Mouse (Mus musculus) gastrocnemius, adult 18-20 months (tissue): ENCODE data around the gene Ndufa5. TPM values are rescaled to one million over a fixed set of nuclear protein-coding genes. Genes with fewer than 3 reads are reported as not detected.

Source experiments
- DNase-seq: peaks from one replicate; pipeline ENCODE4 v3.0.0; 2021; ENCODE audit warnings: low spot score
- long read RNA-seq, 2 experiments: library from polyadenylated mRNA; stranded (forward); transcript quantifications; one replicate each; pipeline ENCODE4 v2.0.0; 2021
- total RNA-seq, 2 experiments: library from RNA; stranded (reverse); gene quantifications; 2 replicates each; pipeline ENCODE4 v1.2.3; 2021

Ndufa5 gene
- 100 to 1,000 TPM; 639 to 641 TPM for total RNA-seq
- long read RNA-seq, experiment 1, transcript Ndufa5-201 (5 exons, 875 nt), result major isoform, 455 of 602 reads
- long read RNA-seq, experiment 1, transcript Ndufa5-202 (4 exons, 315 nt), result minor isoform, 51 of 602 reads
- long read RNA-seq, experiment 1, partial matches to known transcripts, result 86 of 602 reads
- long read RNA-seq, experiment 1, other reads (novel, unspliced or antisense), result 9 of 602 reads
- long read RNA-seq, experiment 2, transcript Ndufa5-202 (4 exons, 315 nt), result minor isoform, 39 of 461 reads
- long read RNA-seq, experiment 2, transcript Ndufa5-201 (5 exons, 875 nt), result major isoform, 344 of 461 reads
- long read RNA-seq, experiment 2, partial matches to known transcripts, result 65 of 461 reads
- long read RNA-seq, experiment 2, other reads (novel, unspliced or antisense), result 9 of 461 reads

- DNase-seq, result peak; percentile 92
Measured at GRCm38 (mm10) chr6:24527155-24528063, at the start of gene Ndufa5. Gene Ndufa5 (minus strand): TSS chr6:24528013.

DNA sequence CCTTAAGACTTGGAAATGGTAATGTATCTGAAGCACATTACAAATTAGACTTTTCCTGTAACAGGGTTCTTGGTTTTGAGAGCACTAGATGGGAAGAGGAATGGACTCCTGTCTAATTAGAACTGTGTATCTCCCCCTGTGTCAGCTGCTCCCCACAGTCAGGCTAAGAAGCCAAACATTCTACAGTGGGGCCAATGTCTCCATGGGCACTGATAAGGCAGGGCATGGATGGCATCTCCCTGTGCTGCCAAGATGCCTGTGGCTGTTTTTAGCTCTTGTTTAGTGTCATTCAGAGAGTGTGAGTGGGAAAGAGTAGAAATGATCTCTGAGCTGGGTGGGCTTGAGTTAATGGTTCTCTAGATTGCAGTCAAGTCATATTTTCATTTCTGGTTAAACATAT is 45.5 kb upstream of the Ndufa5 start:
- DNase-seq, result no peak

DNA sequence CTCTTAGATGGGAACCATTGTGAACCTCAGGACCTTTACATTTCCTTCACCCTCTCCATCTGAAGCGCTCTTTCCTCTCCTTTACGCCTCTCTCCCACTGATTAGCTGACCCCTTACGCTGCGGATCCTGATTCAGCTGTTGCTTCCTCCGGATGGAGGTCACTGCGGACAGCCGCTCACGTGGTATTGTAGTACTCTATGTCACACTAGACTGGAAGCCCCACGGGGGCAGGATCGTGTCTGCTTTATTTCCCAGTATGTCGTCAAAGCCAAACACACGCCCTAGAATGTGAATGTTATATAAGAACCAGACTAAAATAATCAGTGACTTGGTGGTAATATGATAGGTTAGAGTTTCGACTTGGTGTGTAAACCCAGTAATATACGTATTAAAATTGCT is 44.6 kb upstream of the Ndufa5 start:
- DNase-seq, result no peak

DNA sequence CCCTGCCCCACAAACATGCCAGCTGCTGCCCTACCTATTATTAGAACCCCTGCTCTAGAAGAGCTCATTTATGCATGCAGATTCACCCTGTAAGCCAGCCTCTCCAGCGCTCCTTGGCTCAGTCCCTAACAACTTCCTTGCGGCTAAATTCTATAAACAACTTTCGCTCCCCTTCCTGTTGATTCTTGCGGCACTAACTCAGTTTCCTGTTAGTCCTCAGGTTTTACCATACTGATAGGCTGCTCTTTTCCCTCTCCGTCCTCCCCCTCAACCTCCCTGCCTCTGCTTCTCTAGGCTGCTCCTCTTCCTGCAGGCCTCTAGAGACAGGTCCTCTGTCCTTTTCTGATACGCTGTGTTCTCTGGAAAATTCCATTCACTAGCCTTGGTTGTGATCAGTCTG is 43.3 kb upstream of the Ndufa5 start:
- no peak for DNase-seq

DNA sequence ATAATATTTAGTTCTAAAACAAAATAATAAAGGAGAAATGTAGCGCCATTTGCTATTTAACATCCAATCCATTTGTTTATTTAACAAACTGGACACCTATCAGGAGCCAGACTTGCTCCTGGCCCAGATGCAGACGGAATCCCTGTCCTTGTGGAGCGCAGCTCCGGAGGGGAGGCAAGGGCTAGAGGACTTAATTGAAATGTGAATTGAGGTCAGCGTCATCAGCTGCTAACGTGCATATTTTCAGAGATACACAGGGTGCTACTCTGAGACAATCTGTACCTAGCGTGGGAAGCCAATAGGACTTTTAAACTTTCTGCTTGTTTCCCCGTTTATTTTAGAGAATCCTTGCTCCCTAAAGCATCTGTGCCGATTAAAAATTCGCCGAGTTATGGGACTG is 42.5 kb upstream of the Ndufa5 start:
- DNase-seq, result no peak

DNA sequence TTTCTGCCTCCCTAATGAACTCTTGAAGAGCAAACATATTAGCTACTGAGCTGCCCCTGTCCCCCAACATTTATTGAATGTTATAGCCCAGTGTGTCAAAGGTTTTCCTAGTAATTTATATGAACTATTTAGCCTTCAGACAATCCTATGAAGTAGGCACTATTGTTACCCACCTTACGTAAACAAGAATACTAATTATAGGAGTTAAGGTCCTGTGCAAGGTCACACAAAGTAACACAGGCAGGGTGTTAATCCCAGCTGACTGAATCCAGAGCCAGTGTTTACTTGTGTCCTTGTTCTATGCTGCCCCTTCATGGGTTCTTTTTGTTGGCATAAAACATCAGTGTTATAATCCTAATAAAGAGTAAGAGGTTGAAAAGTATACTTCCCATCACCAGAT is 41.9 kb upstream of the Ndufa5 start:
- DNase-seq, result no peak

GRCm38 (mm10) chr6:24568963-24569362 is 41.1 kb upstream of the Ndufa5 start:
- no peak for DNase-seq

GRCm38 (mm10) chr6:24564886-24565285 is 37.1 kb upstream of the Ndufa5 start:
- no peak for DNase-seq

DNA sequence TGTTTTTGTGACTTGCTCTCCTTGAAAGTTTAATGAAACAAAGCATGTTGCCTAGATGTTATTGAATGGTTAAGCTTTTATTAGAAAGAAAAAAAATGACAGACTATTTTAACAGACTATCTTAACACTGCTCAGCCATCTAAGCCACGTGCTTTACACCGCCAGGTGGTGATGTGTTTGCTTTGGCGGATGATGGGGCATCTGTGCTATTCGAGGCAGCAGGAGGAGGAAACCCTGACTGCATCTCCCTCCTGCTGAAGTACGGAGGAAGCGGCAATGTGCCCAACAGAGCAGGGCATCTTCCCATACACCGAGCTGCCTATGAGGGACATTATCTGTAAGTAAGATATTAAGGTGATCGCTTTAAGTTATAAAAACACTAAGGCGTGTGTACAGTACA is 36.3 kb upstream of the Ndufa5 start:
- DNase-seq, result no peak

- peak; percentile 71 for DNase-seq
Measured at GRCm38 (mm10) chr6:24555488-24555887, 27.7 kb upstream of the Ndufa5 start.

DNA sequence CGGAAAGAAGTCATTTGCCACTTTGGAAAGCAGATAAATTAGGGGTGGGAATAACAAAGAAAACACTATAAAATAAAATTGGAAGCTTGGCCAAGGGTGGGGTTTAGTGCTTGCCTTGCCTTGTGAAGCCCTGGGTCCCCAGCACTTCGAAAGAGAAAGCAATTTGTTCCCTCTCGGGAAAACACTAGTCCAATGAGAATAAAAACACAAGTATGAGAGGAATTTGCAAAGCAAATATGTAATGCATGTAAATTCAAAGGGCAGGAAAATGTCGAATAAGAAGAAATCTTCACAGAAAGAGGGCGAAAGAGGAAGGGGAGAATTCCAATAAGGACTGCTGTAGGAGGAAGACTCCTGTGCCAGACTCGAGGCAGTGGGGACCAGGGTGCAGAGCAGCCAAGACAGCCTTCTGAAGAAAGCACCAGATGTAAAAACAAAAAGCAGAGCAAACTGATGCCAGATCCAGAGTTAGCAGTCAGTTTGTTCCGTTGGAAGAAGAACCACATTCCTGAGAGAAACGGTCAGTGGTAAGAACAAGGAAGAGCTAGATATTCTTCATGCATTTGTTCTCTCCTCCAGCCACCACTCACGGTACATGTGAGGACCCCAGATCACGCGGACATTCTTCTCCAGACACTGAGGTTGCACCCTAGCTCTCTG is 26.7 kb upstream of the Ndufa5 start:
- DNase-seq, result peak; percentile 58

- DNase-seq, result peak; percentile 71
Measured at GRCm38 (mm10) chr6:24552046-24552445, 24.2 kb upstream of the Ndufa5 start.

DNA sequence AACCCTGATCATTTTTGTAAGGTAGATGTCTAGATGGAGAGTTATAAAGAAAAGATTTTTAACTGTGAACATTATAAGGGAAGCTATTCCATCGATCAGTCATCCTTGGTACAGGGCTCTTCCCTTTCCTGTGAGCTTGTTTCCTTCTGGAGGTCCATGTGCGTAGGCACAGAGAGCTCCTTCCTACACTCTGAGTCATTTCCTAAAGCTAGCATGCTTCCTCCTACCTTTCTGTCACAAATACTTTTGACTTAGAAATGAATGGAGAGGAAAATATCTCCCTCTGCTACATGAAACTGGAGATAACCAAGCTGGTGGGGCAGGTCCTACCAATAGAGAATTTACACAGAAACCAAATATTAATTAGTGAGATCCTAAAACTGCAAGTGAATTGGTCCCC is 22.0 kb upstream of the Ndufa5 start:
- DNase-seq, result no peak

DNA sequence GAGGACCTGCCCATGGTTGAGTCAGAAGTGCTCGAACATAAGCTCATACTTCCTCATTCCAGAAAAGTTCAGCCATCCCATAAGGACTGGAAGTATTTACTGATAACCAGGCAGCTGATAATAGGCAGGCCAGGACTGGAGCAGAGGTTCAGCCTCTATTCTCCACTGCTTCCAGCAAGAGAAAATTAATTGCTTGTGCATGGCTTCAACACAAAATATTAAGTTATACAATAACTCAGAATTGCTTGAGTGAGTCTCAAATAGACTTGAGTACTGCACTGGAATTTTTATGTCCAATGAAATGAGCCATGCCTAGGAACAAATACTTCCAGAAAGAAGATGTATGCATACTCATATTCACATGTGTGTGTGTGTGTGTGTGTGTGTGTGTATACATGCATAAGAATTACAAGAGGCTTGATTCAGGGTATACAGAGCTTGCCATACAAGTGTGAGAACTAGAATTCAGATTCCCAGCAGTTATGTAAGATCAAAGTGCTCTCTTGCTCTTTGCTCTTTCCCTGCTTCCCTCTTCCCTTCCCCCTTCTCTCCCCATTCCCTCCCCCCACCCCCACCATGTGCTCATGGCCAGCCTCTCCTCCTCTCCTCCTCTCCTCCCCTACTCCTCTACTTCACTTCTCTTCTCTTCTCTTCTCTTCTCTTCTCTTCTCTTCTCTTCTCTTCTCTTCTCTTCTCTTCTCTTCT is 19.1 kb upstream of the Ndufa5 start:
- DNase-seq, result no peak

DNA sequence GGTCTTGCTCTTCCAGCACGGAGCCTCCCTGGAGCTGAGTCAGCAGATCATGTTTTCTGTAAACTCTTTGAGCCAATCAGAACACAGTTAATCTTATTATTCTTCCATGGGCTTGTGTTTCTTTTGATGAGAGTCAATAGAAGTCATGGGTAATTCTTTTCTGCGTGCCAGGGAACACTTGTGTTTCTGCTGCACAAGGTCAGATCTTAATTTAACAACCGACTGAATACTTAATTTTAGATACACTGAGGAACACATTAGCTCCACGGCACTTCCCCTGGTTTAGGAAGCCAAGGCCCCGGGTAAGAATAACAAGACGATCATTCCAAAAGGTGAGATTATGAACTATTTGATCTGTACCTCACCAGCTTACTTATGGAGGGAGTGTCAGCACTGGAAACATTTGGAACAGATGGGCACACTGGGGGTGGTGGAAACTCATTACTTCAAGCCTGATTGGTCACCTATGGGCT is 15.3 kb upstream of the Ndufa5 start:
- peak; percentile 68 for DNase-seq

DNA sequence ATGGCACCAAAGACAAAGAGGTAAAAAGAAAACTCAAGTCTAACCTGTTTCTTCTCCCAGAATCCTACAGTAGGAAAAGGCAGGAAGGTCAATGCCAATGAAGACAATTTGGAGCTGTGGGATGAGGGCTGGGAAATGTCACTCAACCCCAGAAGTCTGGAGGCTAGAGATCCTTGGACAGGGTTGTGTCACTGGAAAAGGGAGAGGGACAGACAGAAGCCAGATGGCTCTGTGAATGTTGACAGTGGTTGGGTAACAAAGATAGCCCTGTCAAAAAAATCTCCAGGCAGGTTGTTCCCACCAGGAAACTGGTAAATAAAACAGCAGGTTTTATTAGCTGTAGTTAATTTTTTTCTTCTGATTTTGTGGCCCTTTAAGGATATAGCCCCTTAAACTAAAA is 14.6 kb upstream of the Ndufa5 start:
- DNase-seq, result peak; percentile 58

DNA sequence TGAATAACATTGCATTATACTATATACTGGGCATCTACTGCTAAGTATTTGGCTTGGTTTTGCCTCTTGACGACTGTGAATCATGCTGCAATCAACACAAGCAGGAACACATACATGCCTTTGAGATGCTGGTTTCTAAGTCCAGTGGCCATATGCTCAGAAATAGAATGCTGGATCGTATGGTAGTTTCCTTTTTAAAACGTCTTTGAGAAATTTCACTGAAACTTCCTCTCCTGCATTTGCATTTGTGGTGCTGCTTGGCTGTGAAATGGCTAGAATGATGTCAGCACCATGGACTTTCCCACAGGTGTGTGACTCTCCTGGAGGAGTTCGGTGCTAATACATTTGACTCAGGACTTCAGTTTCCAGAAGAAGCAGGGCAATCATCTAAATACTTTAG is 12.3 kb upstream of the Ndufa5 start:
- DNase-seq, result no peak

DNA sequence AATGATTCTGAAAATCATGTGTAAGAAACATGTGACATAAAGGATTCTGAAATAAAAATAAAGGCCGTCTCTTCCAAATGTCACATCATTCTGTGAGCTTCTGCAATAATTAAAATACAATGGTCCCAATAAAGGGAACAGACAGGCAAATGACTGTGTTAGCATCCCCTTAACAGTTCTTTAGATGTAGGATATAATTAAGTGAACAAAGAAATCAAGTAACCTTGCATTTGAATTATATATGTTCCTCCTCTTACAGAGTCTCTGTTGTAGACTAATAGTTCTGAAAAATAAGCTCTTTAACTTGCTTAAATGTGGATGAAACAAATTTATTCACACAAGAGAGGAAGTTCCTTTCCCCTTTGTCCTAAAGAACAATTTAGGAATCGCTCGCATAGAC is 10.6 kb upstream of the Ndufa5 start:
- DNase-seq, result no peak

DNA sequence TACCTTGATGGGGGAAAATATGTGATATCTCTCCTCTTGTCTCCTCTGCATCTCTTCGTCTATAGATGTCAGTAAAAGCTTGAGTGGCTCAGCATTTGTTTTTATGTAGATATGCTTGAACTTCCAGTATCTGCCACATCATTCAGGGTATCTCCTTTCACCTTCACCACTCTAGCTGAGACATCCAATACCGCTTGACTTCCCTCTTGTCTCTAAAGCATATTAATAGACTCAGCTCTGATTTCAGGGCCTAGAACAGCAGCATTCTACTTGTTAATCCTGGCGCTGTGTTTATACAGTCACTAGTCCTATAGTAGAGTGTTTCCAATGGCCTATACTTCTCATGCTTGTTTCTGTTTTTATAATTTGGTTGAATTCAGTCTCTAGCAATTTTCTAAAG is 5.0 kb upstream of the Ndufa5 start:
- DNase-seq, result peak; percentile 64

DNA sequence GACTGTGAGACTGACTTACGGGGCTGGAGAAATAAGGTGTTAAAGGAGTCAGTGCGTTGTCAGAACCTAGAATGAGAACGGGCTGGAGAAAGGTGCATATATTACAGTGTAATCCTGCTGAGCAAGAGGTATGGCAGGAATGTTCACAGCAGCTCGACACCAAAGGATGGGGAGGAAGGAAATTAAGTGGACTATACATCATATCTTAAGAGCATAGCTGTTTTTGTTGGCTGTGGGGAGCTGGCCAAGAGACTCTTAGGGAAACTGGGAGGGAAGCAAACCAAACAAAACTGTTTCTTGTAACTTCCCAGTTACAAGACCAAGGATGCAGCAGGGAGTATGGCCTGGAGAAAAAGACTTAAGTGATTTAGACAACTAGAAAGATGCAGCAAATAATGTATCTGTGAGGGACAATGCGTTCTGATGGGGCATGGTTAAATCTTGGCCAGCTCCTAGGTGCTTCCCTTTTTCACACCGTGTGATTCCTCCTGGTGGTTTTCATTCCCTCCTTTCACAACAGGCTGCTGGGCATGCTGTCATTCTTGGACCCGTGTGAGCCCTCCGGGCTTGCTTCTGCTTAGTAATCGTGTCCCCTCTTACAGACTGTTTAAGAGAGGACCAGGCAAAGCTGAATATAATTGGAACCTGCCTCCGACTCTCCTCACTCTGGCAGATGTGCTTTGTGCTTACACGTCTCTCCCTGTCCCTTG is 3.1 kb upstream of the Ndufa5 start:
- DNase-seq, result peak; percentile 21

- peak; percentile 70 for DNase-seq
Measured at GRCm38 (mm10) chr6:24530166-24530565, 2.4 kb upstream of the Ndufa5 start.
